Mouse (Mus musculus): ENCODE measurements around the gene Ldlrap1. TPM values are rescaled to one million over a fixed set of nuclear protein-coding genes. Genes with fewer than 3 reads are reported as not detected.

Ldlrap1 gene
- 2.3 and 2.7 TPM in 2 replicates for polyA plus RNA-seq (2014; fragmentation: Nextera tagmentation; extraction: Ambion mirVana)

- no peaks in the 10 kb centered on the region for H3K9me3 ChIP-seq (ENCODE audit: control insufficient read depth, low read length)
- no peak within 1 kb of the TSS for H3K27ac ChIP-seq
- peak within 1 kb of the TSS; percentile 84 for H3K4me2 ChIP-seq (replicated peaks)
- under 1% methylated on average over 72 of the region's 80 CpGs for WGBS
- DNase-seq (ENCODE audit: low spot score) = peak; percentile 59
- H3K27me3 ChIP-seq (ENCODE audit: control insufficient read depth, insufficient read depth, low read length) = peaks cover 49% of the 10 kb centered on the region
- peak; percentile 71 for ATAC-seq (ENCODE audit: low FRiP score)
- peak within 1 kb of the TSS; percentile 55 for H3K9ac ChIP-seq
- peaks cover 9% of the 10 kb centered on the region for H3K4me1 ChIP-seq (replicated peaks; ENCODE audit: control insufficient read depth, insufficient read depth, low read length)
- H3K36me3 ChIP-seq (replicated peaks; ENCODE audit: control insufficient read depth, insufficient read depth) = no peaks in the 10 kb centered on the region
- peak within 1 kb of the TSS; percentile 47 for H3K4me3 ChIP-seq (replicated peaks; ENCODE audit: low read length)
Observed at GRCm38 (mm10) chr4:134767426-134768225, at the start of gene Ldlrap1. Gene Ldlrap1 (minus strand): TSS chr4:134768024.

- ATAC-seq (ENCODE audit: low FRiP score) = no peak
- no peak overlapping the region for H3K4me3 ChIP-seq (replicated peaks; ENCODE audit: low read length)
Observed at GRCm38 (mm10) chr4:134814229-134814571, 46.4 kb upstream of the Ldlrap1 start.

GRCm38 (mm10) chr4:134813406-134814228 lies 45.8 kb upstream of the Ldlrap1 start:
- H3K27ac ChIP-seq = 0 out of 2 replicates have a peak overlapping the region, but pooled peaks have one; percentile 26
- no peak for ATAC-seq (ENCODE audit: low FRiP score)

More at GRCm38 (mm10) chr4:134814229-134814571, 46.4 kb upstream of the Ldlrap1 start:
- 94% methylated on average over 4 of the region's 4 CpGs for WGBS
- no peak for DNase-seq (ENCODE audit: low spot score)
- H3K4me1 ChIP-seq (replicated peaks; ENCODE audit: control insufficient read depth, insufficient read depth, low read length) = no peaks in the 10 kb centered on the region
- H3K36me3 ChIP-seq (replicated peaks; ENCODE audit: control insufficient read depth, insufficient read depth) = peaks cover 64% of the 10 kb centered on the region
- H3K9me3 ChIP-seq (ENCODE audit: control insufficient read depth, low read length) = no peaks in the 10 kb centered on the region
- no peak overlapping the region for H3K27ac ChIP-seq
- H3K9ac ChIP-seq = no peak overlapping the region
- no peaks in the 10 kb centered on the region for H3K27me3 ChIP-seq (ENCODE audit: control insufficient read depth, insufficient read depth, low read length)
- no peak overlapping the region for H3K4me2 ChIP-seq (replicated peaks)

GRCm38 (mm10) chr4:134804765-134805164 lies 36.9 kb upstream of the Ldlrap1 start:
- 73% methylated on average over 5 of the region's 5 CpGs for WGBS

More at GRCm38 (mm10) chr4:134813406-134814228, 45.8 kb upstream of the Ldlrap1 start:
- Histone ChIP-seq H3K4me1 (replicated peaks; ENCODE audit: control insufficient read depth, insufficient read depth, low read length) (no peaks in the 10 kb centered on the region), H3K4me2 (replicated peaks) (no peak overlapping the region), H3K36me3 (replicated peaks; ENCODE audit: control insufficient read depth, insufficient read depth) (peaks cover 66% of the 10 kb centered on the region), H3K9me3 (ENCODE audit: control insufficient read depth, low read length) (no peaks in the 10 kb centered on the region), H3K4me3 (replicated peaks; ENCODE audit: low read length) (no peak overlapping the region), H3K9ac (no peak overlapping the region), H3K27me3 (ENCODE audit: control insufficient read depth, insufficient read depth, low read length) (no peaks in the 10 kb centered on the region)
- no peak for DNase-seq (ENCODE audit: low spot score)
- 89% methylated on average over 17 of the region's 17 CpGs for WGBS

GRCm38 (mm10) chr4:134802765-134803164 lies 34.9 kb upstream of the Ldlrap1 start:
- no peaks in the 10 kb centered on the region for H3K4me1 ChIP-seq (replicated peaks; ENCODE audit: control insufficient read depth, insufficient read depth, low read length)
- H3K36me3 ChIP-seq (replicated peaks; ENCODE audit: control insufficient read depth, insufficient read depth) = peaks cover 77% of the 10 kb centered on the region
- H3K27ac ChIP-seq = no peak overlapping the region
- WGBS = 90% methylated on average over 3 of the region's 3 CpGs
- H3K4me2 ChIP-seq (replicated peaks) = no peak overlapping the region
- no peaks in the 10 kb centered on the region for H3K9me3 ChIP-seq (ENCODE audit: control insufficient read depth, low read length)
- DNase-seq (ENCODE audit: low spot score) (no peak), ATAC-seq (ENCODE audit: low FRiP score) (no peak)
- H3K9ac ChIP-seq = no peak overlapping the region
- no peaks in the 10 kb centered on the region for H3K27me3 ChIP-seq (ENCODE audit: control insufficient read depth, insufficient read depth, low read length)
- no peak overlapping the region for H3K4me3 ChIP-seq (replicated peaks; ENCODE audit: low read length)

More at GRCm38 (mm10) chr4:134804765-134805164, 36.9 kb upstream of the Ldlrap1 start:
- Histone ChIP-seq H3K27ac (no peak overlapping the region), H3K4me1 (replicated peaks; ENCODE audit: control insufficient read depth, insufficient read depth, low read length) (no peaks in the 10 kb centered on the region), H3K36me3 (replicated peaks; ENCODE audit: control insufficient read depth, insufficient read depth) (peaks cover 97% of the 10 kb centered on the region), H3K27me3 (ENCODE audit: control insufficient read depth, insufficient read depth, low read length) (no peaks in the 10 kb centered on the region), H3K9me3 (ENCODE audit: control insufficient read depth, low read length) (no peaks in the 10 kb centered on the region), H3K9ac (no peak overlapping the region), H3K4me2 (replicated peaks) (no peak overlapping the region), H3K4me3 (replicated peaks; ENCODE audit: low read length) (no peak overlapping the region)
- peak; percentile 56 for DNase-seq (ENCODE audit: low spot score)
- no peak for ATAC-seq (ENCODE audit: low FRiP score)

- H3K27ac ChIP-seq = no peak overlapping the region
- WGBS = 91% methylated on average over 10 of the region's 10 CpGs
- H3K4me3 ChIP-seq (replicated peaks; ENCODE audit: low read length) = no peak overlapping the region
- no peak overlapping the region for H3K9ac ChIP-seq
- no peak overlapping the region for H3K4me2 ChIP-seq (replicated peaks)
- DNase-seq (ENCODE audit: low spot score) (no peak), ATAC-seq (ENCODE audit: low FRiP score) (no peak)
- no peaks in the 10 kb centered on the region for H3K4me1 ChIP-seq (replicated peaks; ENCODE audit: control insufficient read depth, insufficient read depth, low read length)
- no peaks in the 10 kb centered on the region for H3K27me3 ChIP-seq (ENCODE audit: control insufficient read depth, insufficient read depth, low read length)
- no peaks in the 10 kb centered on the region for H3K9me3 ChIP-seq (ENCODE audit: control insufficient read depth, low read length)
- H3K36me3 ChIP-seq (replicated peaks; ENCODE audit: control insufficient read depth, insufficient read depth) = peaks cover 71% of the 10 kb centered on the region
Observed at GRCm38 (mm10) chr4:134802155-134802554, 34.3 kb upstream of the Ldlrap1 start.

- Histone ChIP-seq H3K36me3 (replicated peaks; ENCODE audit: control insufficient read depth, insufficient read depth) (peaks cover 56% of the 10 kb centered on the region), H3K27me3 (ENCODE audit: control insufficient read depth, insufficient read depth, low read length) (no peaks in the 10 kb centered on the region), H3K9me3 (ENCODE audit: control insufficient read depth, low read length) (no peaks in the 10 kb centered on the region), H3K4me3 (replicated peaks; ENCODE audit: low read length) (no peak overlapping the region), H3K27ac (no peak overlapping the region), H3K4me1 (replicated peaks; ENCODE audit: control insufficient read depth, insufficient read depth, low read length) (no peaks in the 10 kb centered on the region), H3K4me2 (replicated peaks) (no peak overlapping the region), H3K9ac (no peak overlapping the region)
- ATAC-seq (ENCODE audit: low FRiP score) = no peak
- no peak for DNase-seq (ENCODE audit: low spot score)
- WGBS = 72% methylated on average over 10 of the region's 10 CpGs
Observed at GRCm38 (mm10) chr4:134800693-134801092, 32.9 kb upstream of the Ldlrap1 start.

GRCm38 (mm10) chr4:134800098-134800497 lies 32.3 kb upstream of the Ldlrap1 start:
- Histone ChIP-seq H3K9ac (no peak overlapping the region), H3K4me1 (replicated peaks; ENCODE audit: control insufficient read depth, insufficient read depth, low read length) (no peaks in the 10 kb centered on the region), H3K9me3 (ENCODE audit: control insufficient read depth, low read length) (no peaks in the 10 kb centered on the region), H3K36me3 (replicated peaks; ENCODE audit: control insufficient read depth, insufficient read depth) (peaks cover 50% of the 10 kb centered on the region), H3K27ac (no peak overlapping the region), H3K27me3 (ENCODE audit: control insufficient read depth, insufficient read depth, low read length) (no peaks in the 10 kb centered on the region), H3K4me2 (replicated peaks) (no peak overlapping the region), H3K4me3 (replicated peaks; ENCODE audit: low read length) (no peak overlapping the region)
- ATAC-seq (ENCODE audit: low FRiP score) (no peak), DNase-seq (ENCODE audit: low spot score) (no peak)
- WGBS = 75% methylated on average over 8 of the region's 8 CpGs

GRCm38 (mm10) chr4:134799272-134799671 lies 31.4 kb upstream of the Ldlrap1 start:
- H3K27ac ChIP-seq = no peak overlapping the region
- peak; percentile 62; the same call in 1 of the 2 replicates for ATAC-seq (ENCODE audit: low FRiP score)
- 19% methylated on average over 4 of the region's 4 CpGs for WGBS

More at GRCm38 (mm10) chr4:134799272-134799671, 31.4 kb upstream of the Ldlrap1 start:
- Histone ChIP-seq H3K4me2 (replicated peaks) (no peak overlapping the region), H3K4me3 (replicated peaks; ENCODE audit: low read length) (no peak overlapping the region), H3K36me3 (replicated peaks; ENCODE audit: control insufficient read depth, insufficient read depth) (peaks cover 42% of the 10 kb centered on the region), H3K4me1 (replicated peaks; ENCODE audit: control insufficient read depth, insufficient read depth, low read length) (no peaks in the 10 kb centered on the region), H3K27me3 (ENCODE audit: control insufficient read depth, insufficient read depth, low read length) (no peaks in the 10 kb centered on the region), H3K9me3 (ENCODE audit: control insufficient read depth, low read length) (no peaks in the 10 kb centered on the region), H3K9ac (no peak overlapping the region)
- DNase-seq (ENCODE audit: low spot score) = peak; percentile 76

All from hindbrain, embryonic 14.5 days (tissue).